Comparison of ENCODE assay signal across 9 mouse cellular contexts in the genomic region with DNA sequence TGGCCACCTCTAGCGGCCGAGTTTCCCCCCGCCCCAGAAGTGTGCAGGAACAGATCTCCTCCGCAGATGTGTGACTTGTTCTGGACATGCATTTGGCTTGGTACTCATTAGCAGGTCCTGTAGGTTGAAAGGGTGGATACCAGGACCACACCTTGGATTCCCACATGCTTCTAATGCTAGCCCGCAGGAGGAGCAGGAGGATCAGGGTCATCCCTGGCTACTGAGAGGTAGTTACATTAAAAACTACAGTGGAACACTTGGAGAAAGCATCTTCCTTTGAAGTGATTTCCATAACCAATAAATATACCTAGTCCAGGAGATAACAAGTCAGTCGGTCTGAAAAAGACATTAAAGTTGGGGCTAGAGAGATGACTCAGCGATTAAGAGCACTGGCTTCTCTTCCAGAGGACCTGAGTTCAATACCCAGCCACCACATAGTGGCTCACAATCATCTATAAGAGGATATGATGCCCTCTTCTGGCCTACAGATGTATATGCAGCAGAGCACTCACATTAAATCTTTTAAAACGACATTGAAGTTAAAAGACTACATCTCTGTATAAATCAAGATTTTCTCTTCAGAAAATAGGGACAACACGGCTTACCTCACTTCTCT. TPM values are rescaled to one million over a fixed set of nuclear protein-coding genes. Genes with fewer than 3 reads are reported as not detected.
DNase-seq lines count a peak whose midpoint lies in the region; ATAC-seq and TF ChIP-seq lines count a peak whose summit lies in the region.
"Had no signal": no experiment of that assay in that cellular context is flagged by ENCODE, and none has a peak within 500 bp of the region (broad histone marks: within the 10 kb centered on the region; RNA-seq: fewer than 3 reads in every experiment).

No protein-coding gene starts in this region.

- TF ChIP-seq CTCF in Patski (IDR thresholded peaks at IDR 0.05): peak; percentile 68
- TF ChIP-seq CTCF in small intestine, adult 2 months (IDR thresholded peaks at IDR 0.05; ENCODE audit: extremely low read depth, insufficient read length, insufficient replicate concordance, low read depth, low read length): peak; percentile 22; the same call in 1 of the 2 replicates

- CTCF ChIA-PET in Patski (lab: Charles Lee): interaction anchor here (2.0 kb wide), 1 partner anchor 78 kb away, joined by 6 read pairs; no protein-coding TSS in a partner anchor

- POLR2A ChIA-PET in Patski (lab: Charles Lee): interaction anchor here (0.9 kb wide), 1 partner anchor 31 kb away, joined by 3 read pairs; a partner anchor contains a TSS

- in situ Hi-C loops in Patski (cut with MboI; ENCODE audit: low pct_unique_long_range_greater_than_20kb): no loop called here

- peaks cover 36% of the 10 kb centered on the region for H3K4me1 ChIP-seq in forebrain, embryonic 15.5 days
- H3K4me1 ChIP-seq in liver, embryonic 12.5 days: peaks cover 45% of the 10 kb centered on the region
- H3K4me1 ChIP-seq in small intestine, adult 2 months (ENCODE audit: control insufficient read depth, insufficient read depth, insufficient read length, low read length): peaks cover 9% of the 10 kb centered on the region; the same call in 1 of the 2 replicates

- peak overlapping the region; percentile 88 for H3K27ac ChIP-seq in forebrain, embryonic 15.5 days (replicated peaks)
- H3K27ac ChIP-seq in liver, embryonic 12.5 days: peak overlapping the region; percentile 78
- H3K27ac ChIP-seq in small intestine, adult 2 months (ENCODE audit: insufficient read depth, low read depth, low read length): no peak overlapping the region; the same call in 1 of the 2 replicates

- TF ChIP-seq POLR2A in small intestine, adult 2 months (IDR thresholded peaks at IDR 0.05; ENCODE audit: low read depth, low read length): no peak

- H3K27me3 ChIP-seq in Patski: no peaks in the 10 kb centered on the region
- H3K27me3 ChIP-seq in forebrain, embryonic 15.5 days: no peaks in the 10 kb centered on the region
- no peaks in the 10 kb centered on the region for H3K27me3 ChIP-seq in liver, embryonic 12.5 days (replicated peaks)
- H3K27me3 ChIP-seq in small intestine, adult 2 months (ENCODE audit: control insufficient read depth, insufficient read depth, low read length): no peaks in the 10 kb centered on the region

- peak overlapping the region; percentile 54 for H3K4me3 ChIP-seq in forebrain, embryonic 15.5 days
- peak overlapping the region; percentile 66 for H3K4me3 ChIP-seq in liver, embryonic 12.5 days
- peak overlapping the region; percentile 52 for H3K4me3 ChIP-seq in small intestine, adult 2 months (ENCODE audit: low read depth, low read length)

- peak overlapping the region; percentile 52 for H3K4me2 ChIP-seq in forebrain, embryonic 15.5 days (replicated peaks)
- peak overlapping the region; percentile 87 for H3K4me2 ChIP-seq in liver, embryonic 12.5 days

- H3K9ac ChIP-seq in forebrain, embryonic 15.5 days (replicated peaks): peak overlapping the region; percentile 34
- H3K9ac ChIP-seq in liver, embryonic 12.5 days: peak overlapping the region; percentile 76; the same call in 1 of the 2 replicates

- WGBS in forebrain, embryonic 15.5 days: 8% methylated on average over 9 of the region's 9 CpGs
- WGBS in liver, embryonic 12.5 days (ENCODE audit: insufficient replicate concordance): 7% methylated on average over 9 of the region's 9 CpGs
- WGBS in small intestine, adult 2 months: 3% methylated on average over 9 of the region's 9 CpGs

- no peak for ATAC-seq in Patski
- ATAC-seq in forebrain, embryonic 15.5 days (replicated peaks): peak; percentile 5
- no peak for ATAC-seq in liver, embryonic 12.5 days

- H3K36me3 ChIP-seq in forebrain, embryonic 15.5 days: peaks cover 3% of the 10 kb centered on the region
- H3K36me3 ChIP-seq in liver, embryonic 12.5 days: peaks cover 10% of the 10 kb centered on the region
- H3K36me3 ChIP-seq in small intestine, adult 2 months (ENCODE audit: control insufficient read depth, insufficient read depth, low read length): no peaks in the 10 kb centered on the region

- H3K9me3 ChIP-seq in forebrain, embryonic 15.5 days: no peaks in the 10 kb centered on the region
- no peaks in the 10 kb centered on the region for H3K9me3 ChIP-seq in liver, embryonic 12.5 days (replicated peaks)

- DNase-seq in kidney, adult 9 months: peak; percentile 27
- no peak for DNase-seq in kidney, postnatal 10 days
- no peak for DNase-seq in Patski (ENCODE audit: low read depth, low spot score)
- no peak for DNase-seq in right cerebral cortex, adult 2 months (ENCODE audit: low spot score in 2 of 2)
- DNase-seq in adrenal gland, adult 8-10 months: no peak

RNA-seq across cellular contexts. Expression of a gene that starts 0.8 kb away (rescaled TPM):
- 5.3 TPM for polyA plus RNA-seq in Patski (2021)
- 21.0 and 22.5 TPM in 2 replicates for polyA plus RNA-seq in forebrain, embryonic 15.5 days (2015; fragmentation: Nextera tagmentation; extraction: Ambion mirVana)
- polyA plus RNA-seq in liver, embryonic 12.5 days (2016; fragmentation: Nextera tagmentation; extraction: Ambion mirVana): 3.0 and 3.3 TPM in 2 replicates
- 0.11 and 0.95 TPM in 2 replicates for polyA plus RNA-seq in small intestine, adult 2 months (2012; rRNA removed)
- total RNA-seq in adrenal gland, adult 8-10 months (2022): 1 to 10 TPM; 1.9 to 4.7 (median 4.1) TPM

RNA-seq across cellular contexts. Expression of a gene that starts 0.9 kb away (rescaled TPM):
- polyA plus RNA-seq in Patski (2021): 1.1 TPM
- 2.3 and 2.4 TPM in 2 replicates for polyA plus RNA-seq in forebrain, embryonic 15.5 days (2015; fragmentation: Nextera tagmentation; extraction: Ambion mirVana)
- 0.41 and 0.99 TPM in 2 replicates for polyA plus RNA-seq in liver, embryonic 12.5 days (2016; fragmentation: Nextera tagmentation; extraction: Ambion mirVana)
- 0.06 TPM in 1 of 2 replicates, not detected in the other for polyA plus RNA-seq in small intestine, adult 2 months (2012; rRNA removed)
- total RNA-seq in adrenal gland, adult 8-10 months (2022): 1 to 10 TPM in 1 of 4 experiments, under 1 TPM in 1, not detected in 2; 0.48 to 2.2 TPM
- polyA plus RNA-seq: frontal cortex, adult 2 months had no signal

RNA-seq across cellular contexts. Expression of a gene that starts 3.5 kb away (rescaled TPM):
- polyA plus RNA-seq in Patski (2021): 55.7 TPM
- 112 and 122 TPM in 2 replicates for polyA plus RNA-seq in forebrain, embryonic 15.5 days (2015; fragmentation: Nextera tagmentation; extraction: Ambion mirVana)
- 22.6 and 24.3 TPM in 2 replicates for polyA plus RNA-seq in liver, embryonic 12.5 days (2016; fragmentation: Nextera tagmentation; extraction: Ambion mirVana)
- 2.6 and 7.1 TPM in 2 replicates for polyA plus RNA-seq in small intestine, adult 2 months (2012; rRNA removed)
- 10 to 100 TPM; 39.9 to 66.1 (median 44.5) TPM for total RNA-seq in adrenal gland, adult 8-10 months (2022)

RNA-seq across cellular contexts. Expression of a gene that starts 18.4 kb away (rescaled TPM):
- polyA plus RNA-seq in Patski (2021): 13.7 TPM
- polyA plus RNA-seq in forebrain, embryonic 15.5 days (2015; fragmentation: Nextera tagmentation; extraction: Ambion mirVana): 14.3 and 14.7 TPM in 2 replicates
- polyA plus RNA-seq in liver, embryonic 12.5 days (2016; fragmentation: Nextera tagmentation; extraction: Ambion mirVana): 1.8 and 2.0 TPM in 2 replicates
- polyA plus RNA-seq in small intestine, adult 2 months (2012; rRNA removed): 0.23 and 0.25 TPM in 2 replicates
- total RNA-seq in adrenal gland, adult 8-10 months (2022): 1 to 10 TPM in 3 of 4 experiments, under 1 TPM in 1; 0.86 to 3.3 (median 2.8) TPM

RNA-seq across cellular contexts. Expression of a gene that starts 30.7 kb away (rescaled TPM):
- 8.7 TPM for polyA plus RNA-seq in Patski (2021)
- polyA plus RNA-seq in forebrain, embryonic 15.5 days (2015; fragmentation: Nextera tagmentation; extraction: Ambion mirVana): 24.9 and 25.5 TPM in 2 replicates
- 2.5 and 3.0 TPM in 2 replicates for polyA plus RNA-seq in liver, embryonic 12.5 days (2016; fragmentation: Nextera tagmentation; extraction: Ambion mirVana)
- polyA plus RNA-seq in small intestine, adult 2 months (2012; rRNA removed): 0.06 and 0.19 TPM in 2 replicates
- 1 to 10 TPM; 3.6 to 5.7 (median 4.5) TPM for total RNA-seq in adrenal gland, adult 8-10 months (2022)
